Mouse (Mus musculus): ENCODE results near the gene Olfr402.
"Not testable (repeated sequence)": the region's sequence is repeated elsewhere in the genome, so short reads cannot be mapped to it uniquely, and the experiment has no call there.

Olfr402 gene

DNA sequence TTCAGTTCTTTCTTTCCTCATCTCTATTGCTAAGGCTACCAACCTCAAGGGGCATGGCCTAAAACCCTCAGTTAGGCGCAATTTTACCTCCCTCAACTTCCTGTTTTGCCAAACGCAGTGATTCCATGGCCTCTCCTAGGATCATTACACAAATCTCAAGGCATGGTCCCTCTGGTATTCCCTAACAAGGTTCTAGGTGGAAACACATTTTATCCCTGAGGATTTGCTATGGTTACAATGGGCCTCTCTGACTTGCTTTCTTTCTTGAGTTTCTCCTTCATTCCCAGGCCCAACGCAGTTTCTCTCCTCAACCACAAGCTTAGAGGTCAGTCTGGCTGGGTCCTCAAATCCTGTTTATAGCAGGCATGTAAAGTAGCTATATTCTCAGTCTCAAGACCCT is at the start of gene Olfr402:
TSS of gene Olfr402 (plus strand) at position 301 of the 400 bp plus-strand sequence.
- DNase-seq = no peak

DNA sequence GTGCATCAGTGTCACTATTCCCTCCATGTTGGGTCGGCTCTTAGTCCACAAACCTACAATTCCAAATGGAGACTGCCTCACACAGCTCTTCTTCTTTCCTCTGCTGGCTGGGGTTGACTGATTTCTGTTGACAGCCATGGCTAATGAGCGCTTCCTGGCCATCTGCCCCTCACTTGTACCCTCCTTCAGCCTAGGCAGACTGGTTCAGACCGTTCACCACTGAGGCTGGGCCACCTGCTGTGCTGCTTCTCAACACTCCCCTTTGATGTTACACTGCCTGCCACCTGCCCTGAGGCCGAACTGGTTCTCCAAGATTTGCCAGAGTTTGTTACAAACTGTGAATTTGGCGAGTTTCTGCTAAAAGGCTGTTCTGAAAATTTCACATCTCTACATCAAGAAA is 48.3 kb upstream of the Olfr402 start:
- no peak for DNase-seq

DNA sequence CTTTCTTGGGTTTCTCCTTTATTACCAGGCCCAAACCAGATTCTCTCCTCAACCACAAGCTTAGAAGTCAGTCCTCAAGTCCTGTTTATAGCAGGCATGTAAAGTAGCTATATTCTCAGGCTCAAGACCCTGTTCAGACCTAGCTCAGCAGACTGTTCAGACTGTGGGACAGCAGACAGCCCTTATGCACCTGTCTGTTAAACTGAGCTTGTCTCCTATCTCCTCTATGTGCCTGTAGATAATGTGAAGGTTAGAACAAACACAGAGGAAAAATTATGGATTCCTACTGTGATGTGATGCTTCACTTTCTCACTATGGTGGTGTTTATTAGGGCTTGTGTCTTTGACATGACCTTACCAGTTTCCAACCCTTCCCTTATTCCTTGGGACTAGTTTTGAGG is 39.9 kb upstream of the Olfr402 start, which contains the start of gene Olfr401:
TSS of gene Olfr401 (plus strand) at position 301 of the 400 bp plus-strand sequence.
- no peak for DNase-seq

DNA sequence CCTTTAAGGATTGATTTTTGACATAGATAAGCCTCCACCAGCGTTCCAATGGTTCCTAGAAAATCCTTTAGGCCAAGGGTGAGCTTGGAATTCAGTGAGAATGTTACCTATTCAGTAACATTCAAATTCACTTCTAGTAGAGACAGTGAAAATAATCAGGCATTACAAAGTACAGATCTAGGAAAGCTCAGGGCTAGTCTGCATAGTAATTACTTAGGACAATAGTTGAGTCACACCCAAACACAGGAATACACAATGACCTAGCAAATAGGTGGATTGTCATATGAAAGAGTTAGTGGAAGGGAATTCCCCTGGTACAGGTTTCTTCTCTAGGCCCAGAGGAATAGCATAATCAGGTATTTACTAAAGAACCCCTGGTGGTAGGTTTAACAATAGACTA is 13.3 kb upstream of the Olfr402 start:
- DNase-seq = not testable (repeated sequence)

DNA sequence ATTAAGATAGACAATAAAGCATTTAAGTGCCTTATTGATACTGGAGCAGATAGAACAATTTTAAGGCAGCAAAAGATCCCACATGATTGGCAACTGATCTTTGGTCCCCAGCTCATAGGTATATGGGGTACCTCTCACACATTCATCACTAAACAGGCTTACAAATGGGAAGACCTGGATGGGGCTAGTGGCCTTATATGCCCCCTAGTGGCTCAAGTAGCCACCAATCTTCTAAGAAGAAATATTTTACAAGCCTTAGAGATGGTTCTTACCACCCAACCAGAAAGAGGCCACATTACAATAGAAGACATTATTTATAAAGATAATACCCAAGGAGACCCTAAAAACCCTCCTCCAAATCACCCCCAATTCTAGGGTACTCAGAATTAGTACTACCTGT is 7.5 kb upstream of the Olfr402 start:
- no peak for DNase-seq

DNA sequence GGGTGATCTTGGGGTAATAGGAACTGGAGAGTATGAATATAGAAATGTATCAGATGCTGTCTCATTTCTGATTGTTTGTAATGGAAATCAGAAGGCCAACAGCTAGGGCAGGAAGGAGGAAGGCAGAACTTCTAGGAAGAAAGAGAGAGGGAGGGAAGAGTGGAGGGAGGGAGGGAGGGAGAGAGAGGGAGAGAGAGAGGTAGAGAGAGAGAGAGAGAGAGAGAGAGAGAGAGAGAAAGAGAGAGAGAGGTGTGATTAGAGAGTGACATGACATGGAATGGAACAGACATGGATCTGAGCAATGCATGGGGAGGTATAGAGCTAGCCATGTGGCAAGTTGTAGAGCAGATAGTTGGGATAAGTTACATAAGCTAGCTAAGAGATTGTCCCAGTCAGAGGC is 15.4 kb downstream of the Olfr402 start:
- no peak for DNase-seq

DNA sequence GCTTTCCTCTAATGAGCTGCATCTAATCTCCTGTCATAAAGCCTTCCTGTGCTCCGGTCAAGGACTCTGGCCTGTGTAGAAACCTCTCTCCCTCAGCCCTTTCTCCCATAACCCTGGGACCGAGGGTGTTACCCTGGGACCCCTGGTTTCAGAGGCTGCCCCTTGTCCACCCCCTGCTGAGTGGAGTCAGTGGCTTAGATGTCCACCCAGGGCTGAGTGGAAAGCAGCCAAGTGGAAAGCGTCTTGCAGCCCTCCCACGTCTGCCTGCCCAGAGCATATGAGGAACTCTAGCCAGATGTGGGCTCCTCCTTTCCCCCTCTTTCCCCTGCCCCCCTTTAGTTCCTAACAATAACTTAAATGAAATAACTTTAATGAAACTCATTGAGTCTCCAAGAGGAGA is 29.8 kb downstream of the Olfr402 start:
- DNase-seq = no peak

DNA sequence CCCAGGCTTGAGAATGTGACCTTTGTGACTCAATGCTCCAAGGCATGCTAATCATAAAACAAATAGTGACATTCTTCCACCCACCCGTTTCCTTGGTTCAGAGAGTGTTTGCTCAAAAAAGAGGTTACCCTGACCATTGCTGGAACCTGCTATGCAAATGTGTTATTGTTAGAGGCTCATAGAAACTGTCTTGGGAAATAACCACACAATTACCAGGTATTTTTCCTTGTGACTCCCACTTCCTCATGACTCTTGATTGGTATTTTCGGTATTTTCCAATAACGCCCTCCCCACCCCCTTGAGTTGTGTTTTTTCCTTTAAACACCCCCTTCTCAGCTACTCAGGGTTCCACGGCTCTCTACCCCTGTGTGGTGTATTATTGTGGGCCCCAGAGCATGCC is 30.4 kb downstream of the Olfr402 start:
- no peak for DNase-seq

DNA sequence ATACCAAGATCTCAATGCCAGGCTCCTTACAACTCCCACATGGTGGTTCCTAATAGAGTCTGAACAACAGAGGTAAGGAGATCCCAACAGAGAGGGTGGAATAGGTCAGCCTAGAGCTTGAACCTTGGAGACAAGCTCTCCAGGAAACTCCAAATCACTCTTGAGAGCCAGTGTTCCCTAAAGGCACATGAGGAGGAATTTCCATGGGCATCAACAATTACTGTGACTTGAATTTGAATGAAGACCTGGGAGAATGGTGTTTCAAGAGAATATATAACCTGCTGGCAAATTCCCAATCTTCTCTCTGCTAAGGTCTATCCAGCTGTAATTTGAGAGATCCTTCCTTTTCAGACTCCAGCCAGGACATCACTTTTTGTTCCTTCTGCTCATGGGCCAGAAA is 32.6 kb downstream of the Olfr402 start, which contains the start of gene Olfr403:
TSS of gene Olfr403 (plus strand) at position 301 of the 400 bp plus-strand sequence.
- DNase-seq = no peak
